Mouse (Mus musculus) ES-Bruce4 (cell line): Measurements from ENCODE around the gene Kcnh2.

Experiments used
- CTCF ChIP-seq: IDR thresholded peaks from one replicate; pipeline ENCODE4 v1.8.1; 2011; ENCODE audit warnings: low read depth, low read length
- POLR2A ChIP-seq: IDR thresholded peaks from one replicate; pipeline ENCODE4 v1.8.1; 2011; ENCODE audit warnings: low read length; ENCODE audit not compliant: insufficient read depth

GRCm38 (mm10) chr5:24394165-24394894 is 42.9 kb upstream of the Kcnh2 start:
- TF ChIP-seq POLR2A (no peak), CTCF (peak; percentile 79)
